Mouse (Mus musculus): ENCODE measurements around the gene Irs4.

The Irs4 gene

GRCm38 (mm10) chrX:141724937-141725918 is at the start of gene Irs4:
Gene Irs4, minus strand, starts transcription at chrX:141725263.
- DNase-seq (ENCODE audit: low read depth in 1 of 2, low spot score in 2 of 2): no peak

- DNase-seq (ENCODE audit: low read depth in 1 of 2, low spot score in 2 of 2): no peak
Observed at GRCm38 (mm10) chrX:141750360-141750759, 25.3 kb upstream of the Irs4 start.

GRCm38 (mm10) chrX:141729570-141729969 is 4.5 kb upstream of the Irs4 start:
- no peak for DNase-seq (ENCODE audit: low read depth in 1 of 2, low spot score in 2 of 2)

- no peak for DNase-seq (ENCODE audit: low read depth in 1 of 2, low spot score in 2 of 2)
Observed at GRCm38 (mm10) chrX:141724391-141724891, 622 bp downstream of the Irs4 start.

- DNase-seq (ENCODE audit: low read depth in 1 of 2, low spot score in 2 of 2): no peak
Observed at GRCm38 (mm10) chrX:141723936-141724335, 1.1 kb downstream of the Irs4 start.

GRCm38 (mm10) chrX:141721725-141722124 is 3.3 kb downstream of the Irs4 start:
- DNase-seq (ENCODE audit: low read depth in 1 of 2, low spot score in 2 of 2): no peak
